Mouse (Mus musculus) E14TG2a.4 (cell line): ENCODE results near the gene Dcakd.

Experiments
- H3K27me3 ChIP-seq: 2 replicates; pipeline ENCODE4 v1.6.1; 2014; ENCODE audit warnings: low read length, control low read depth; ENCODE audit not compliant: insufficient read depth
- H3K36me3 ChIP-seq: 2 replicates; pipeline ENCODE4 v1.6.1; 2014; ENCODE audit warnings: low read length, control low read depth; ENCODE audit not compliant: insufficient read depth
- H3K4me1 ChIP-seq: replicated peaks from 2 replicates; pipeline ENCODE4 v1.6.1; 2014; ENCODE audit warnings: low read depth, low read length, control low read depth
- H3K4me3 ChIP-seq: replicated peaks from 2 replicates; pipeline ENCODE4 v1.5.1; 2014; ENCODE audit warnings: mild to moderate bottlenecking, low read length
- H3K9me3 ChIP-seq: 2 replicates; pipeline ENCODE4 v1.6.1; 2014; ENCODE audit warnings: low read length, control low read depth
- CTCF ChIP-seq: conservative IDR thresholded peaks from 2 replicates; pipeline ENCODE4 v1.5.1; 2014; ENCODE audit warnings: low read length
- NANOG ChIP-seq: IDR thresholded peaks from 2 replicates; pipeline ENCODE4 v1.6.1; 2014; ENCODE audit warnings: borderline replicate concordance, low read length, mixed read lengths
- POU5F1 ChIP-seq: IDR thresholded peaks from 2 replicates; pipeline ENCODE4 v1.6.1; 2014; ENCODE audit warnings: low read length, borderline replicate concordance

Dcakd gene

DNA sequence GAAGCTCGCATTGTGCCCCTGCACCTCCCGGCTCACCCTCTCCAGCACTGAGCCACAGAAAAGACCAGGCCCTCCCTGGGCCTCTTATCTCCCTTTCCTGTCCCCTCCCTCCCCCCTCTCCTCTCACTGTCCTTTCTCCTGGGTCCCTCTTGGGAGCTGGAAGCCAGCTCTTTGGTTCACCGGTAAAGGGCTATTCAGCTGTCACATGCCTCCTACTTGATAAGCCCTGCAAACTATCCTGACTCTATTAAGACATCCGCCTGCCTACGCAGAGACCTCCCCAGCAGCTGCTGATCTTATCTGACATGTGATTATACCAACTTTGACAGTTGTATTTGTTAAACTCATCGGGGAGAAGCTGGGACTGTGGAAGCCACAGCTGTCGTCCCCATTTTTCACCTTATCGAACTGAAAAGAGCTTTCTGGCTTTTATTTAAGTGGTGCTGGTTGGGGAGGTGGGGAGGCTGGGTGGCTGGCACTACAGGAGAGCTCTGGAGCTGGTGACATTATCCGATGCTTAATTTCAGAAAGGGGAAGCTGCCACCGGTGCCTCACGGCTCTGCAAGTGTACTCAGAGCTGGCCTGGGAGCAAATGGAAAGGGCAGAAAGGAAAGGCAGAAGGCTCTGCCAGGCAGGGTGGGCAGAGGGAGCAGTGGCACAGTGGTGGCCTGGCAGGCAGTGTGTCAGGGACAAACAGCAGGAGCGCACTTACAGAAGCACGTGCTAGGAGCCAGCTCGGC, 29.4 kb downstream of the Dcakd start:
- TF ChIP-seq NANOG: no peak
- no peak overlapping the region for H3K4me3 ChIP-seq
- no peaks in the 10 kb centered on the region for H3K27me3 ChIP-seq
- peaks cover 63% of the 10 kb centered on the region for H3K4me1 ChIP-seq
- H3K9me3 ChIP-seq: no peaks in the 10 kb centered on the region
- peaks cover 81% of the 10 kb centered on the region for H3K36me3 ChIP-seq

DNA sequence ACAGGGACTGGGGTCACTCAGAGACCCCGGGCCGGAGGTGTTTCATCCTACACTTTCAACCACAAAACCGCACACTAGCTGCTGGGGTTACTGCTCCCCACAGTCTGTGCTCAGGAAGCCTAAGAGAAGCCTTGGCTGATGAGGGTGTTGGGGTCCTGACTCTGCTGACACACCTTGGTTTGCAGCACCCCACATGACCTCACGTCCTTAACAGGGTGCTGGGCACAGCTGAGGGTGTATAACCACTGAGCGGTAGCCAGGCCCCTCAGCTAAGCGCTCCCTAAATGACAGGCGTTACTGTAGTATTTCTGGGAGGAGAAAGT, 29.9 kb downstream of the Dcakd start:
- Histone ChIP-seq H3K36me3 (peaks cover 83% of the 10 kb centered on the region), H3K4me1 (peaks cover 63% of the 10 kb centered on the region), H3K27me3 (no peaks in the 10 kb centered on the region), H3K4me3 (no peak overlapping the region), H3K9me3 (no peaks in the 10 kb centered on the region)
- TF ChIP-seq POU5F1 (no peak), NANOG (no peak), CTCF (no peak)

DNA sequence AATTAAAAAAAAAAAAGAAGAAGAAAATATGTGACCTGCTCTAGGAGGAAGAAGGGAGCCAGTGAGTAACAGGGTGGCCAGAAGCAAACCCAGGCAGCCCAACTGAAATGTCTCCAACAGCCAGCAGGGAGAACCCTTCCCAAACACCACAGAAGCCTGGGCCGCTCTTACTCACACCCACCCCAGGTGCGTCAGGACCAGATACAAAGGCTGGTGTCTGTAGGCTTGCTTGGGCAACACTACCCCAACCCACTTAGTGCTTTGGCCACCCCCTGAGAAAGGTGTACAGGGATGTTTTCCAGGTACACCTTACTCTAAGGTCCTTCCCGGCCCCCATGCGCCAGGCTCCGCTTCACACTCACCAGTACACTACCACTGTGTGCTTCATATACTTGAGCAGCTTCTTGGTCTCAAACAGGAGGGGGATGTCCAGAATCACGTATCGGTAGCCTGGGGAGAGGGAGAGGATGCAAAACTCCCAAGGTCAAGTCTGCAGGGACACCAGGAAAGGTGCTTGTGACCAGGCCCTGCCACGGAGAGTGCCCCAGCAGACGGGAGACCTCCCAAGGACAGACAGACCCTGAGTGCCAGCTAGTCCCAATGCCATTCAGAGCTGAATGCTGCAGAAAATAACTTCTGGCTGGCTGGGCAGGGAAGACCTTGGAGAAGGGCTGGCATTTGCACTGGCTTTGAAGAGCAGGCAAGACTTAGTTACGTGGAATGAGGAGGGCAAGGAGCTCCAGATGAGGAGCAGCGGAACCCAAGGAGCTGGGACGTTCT, 31.0 kb downstream of the Dcakd start:
- H3K36me3 ChIP-seq: peaks cover 80% of the 10 kb centered on the region
- peaks cover 63% of the 10 kb centered on the region for H3K4me1 ChIP-seq
- no peaks in the 10 kb centered on the region for H3K9me3 ChIP-seq
- peaks cover 4% of the 10 kb centered on the region for H3K27me3 ChIP-seq
- H3K4me3 ChIP-seq: no peak overlapping the region
- TF ChIP-seq CTCF (no peak), POU5F1 (no peak), NANOG (no peak)

- TF ChIP-seq CTCF (no peak), POU5F1 (no peak), NANOG (no peak)
- no peak overlapping the region for H3K4me3 ChIP-seq
- no peaks in the 10 kb centered on the region for H3K9me3 ChIP-seq
- peaks cover 70% of the 10 kb centered on the region for H3K4me1 ChIP-seq
- peaks cover 79% of the 10 kb centered on the region for H3K36me3 ChIP-seq
- peaks cover 12% of the 10 kb centered on the region for H3K27me3 ChIP-seq
Observed at GRCm38 (mm10) chr11:102996385-102996784, 31.7 kb downstream of the Dcakd start.

DNA sequence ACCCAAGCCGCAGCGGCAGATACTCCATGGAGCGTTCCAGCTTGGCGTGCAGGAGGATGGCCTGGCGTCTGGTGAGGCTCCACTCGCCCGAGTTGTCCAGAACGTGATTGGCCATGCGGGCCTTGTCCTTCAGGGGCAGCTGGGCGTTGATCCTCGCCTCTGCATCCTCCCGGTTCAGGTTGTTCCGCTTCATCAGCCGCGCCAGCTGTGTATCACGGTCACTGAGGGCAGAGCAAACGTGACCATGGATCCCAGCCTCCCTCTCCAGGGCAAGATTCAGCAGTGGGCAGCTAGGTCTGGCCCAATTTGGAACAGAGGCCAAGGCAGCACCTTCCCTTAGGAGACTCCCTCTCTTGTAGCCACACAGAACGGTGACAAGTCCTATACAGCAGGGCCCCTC, 33.2 kb downstream of the Dcakd start:
- H3K27me3 ChIP-seq: peaks cover 25% of the 10 kb centered on the region
- H3K9me3 ChIP-seq: no peaks in the 10 kb centered on the region
- peak overlapping the region; percentile 17; the same call in 1 of the 2 replicates for H3K4me3 ChIP-seq
- H3K4me1 ChIP-seq: peaks cover 73% of the 10 kb centered on the region
- no peak for TF ChIP-seq POU5F1
- H3K36me3 ChIP-seq: peaks cover 64% of the 10 kb centered on the region

DNA sequence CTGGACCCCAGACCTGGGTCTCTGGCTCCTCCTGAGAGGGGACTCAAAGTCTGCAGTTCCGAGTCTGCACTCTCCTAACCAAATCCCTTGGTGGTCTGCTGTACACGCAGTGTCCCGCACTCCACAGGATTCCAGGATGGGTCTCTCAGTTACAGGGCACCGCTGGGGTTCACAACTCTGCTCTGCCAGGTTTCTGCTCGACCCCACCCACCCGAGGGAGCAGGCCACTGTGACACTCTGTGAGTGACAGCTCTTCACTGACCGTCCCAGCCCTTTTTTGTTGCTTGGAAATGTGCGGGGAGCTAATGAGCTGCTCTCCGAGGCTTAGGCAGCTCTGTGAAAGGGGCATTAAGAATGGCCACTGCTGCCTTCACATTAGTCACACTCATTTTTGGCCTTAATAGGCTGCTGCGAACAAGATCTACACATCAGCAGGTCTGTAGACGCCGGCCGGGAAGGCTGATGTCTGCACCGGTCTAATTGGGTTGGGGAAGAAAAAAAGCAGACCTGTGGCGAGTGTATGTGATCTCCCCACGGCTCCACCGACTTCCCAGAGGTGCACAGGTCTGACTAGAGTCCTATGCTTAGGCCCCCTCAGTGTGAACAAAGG, 34.6 kb downstream of the Dcakd start:
- Histone ChIP-seq H3K4me3 (no peak overlapping the region), H3K9me3 (no peaks in the 10 kb centered on the region), H3K27me3 (peaks cover 39% of the 10 kb centered on the region), H3K4me1 (peaks cover 71% of the 10 kb centered on the region), H3K36me3 (peaks cover 50% of the 10 kb centered on the region)
- no peak for TF ChIP-seq POU5F1
- no peak for TF ChIP-seq NANOG
- TF ChIP-seq CTCF: no peak

GRCm38 (mm10) chr11:102992940-102993339, 35.2 kb downstream of the Dcakd start:
- Histone ChIP-seq H3K9me3 (no peaks in the 10 kb centered on the region), H3K27me3 (peaks cover 45% of the 10 kb centered on the region), H3K4me3 (no peak overlapping the region), H3K36me3 (peaks cover 44% of the 10 kb centered on the region), H3K4me1 (peaks cover 67% of the 10 kb centered on the region)
- TF ChIP-seq CTCF (peak; percentile 74), POU5F1 (no peak)

DNA sequence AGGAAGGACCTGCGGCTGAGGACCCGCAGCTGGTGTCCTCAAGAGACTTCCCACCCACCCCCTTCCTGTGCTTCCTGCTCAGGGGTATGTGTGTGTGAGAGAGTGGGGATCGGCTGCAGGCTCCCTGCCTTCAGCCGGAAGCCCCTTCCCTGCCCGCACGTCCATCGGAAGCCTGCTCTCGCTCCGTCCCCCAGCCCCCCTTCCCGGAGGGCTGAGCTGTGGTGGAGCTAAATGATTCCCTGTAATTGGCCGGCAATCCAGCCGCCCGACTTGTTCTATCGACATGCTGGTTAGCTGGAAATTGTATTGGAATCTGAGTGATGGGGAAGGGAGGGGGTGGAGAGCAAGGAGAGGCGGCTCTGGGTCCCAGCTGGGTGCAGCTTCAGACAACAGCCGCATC, 36.5 kb downstream of the Dcakd start:
- Histone ChIP-seq H3K9me3 (no peaks in the 10 kb centered on the region), H3K36me3 (peaks cover 32% of the 10 kb centered on the region), H3K4me1 (peaks cover 63% of the 10 kb centered on the region), H3K4me3 (peak overlapping the region; percentile 58), H3K27me3 (peaks cover 51% of the 10 kb centered on the region)
- TF ChIP-seq CTCF: no peak
- no peak for TF ChIP-seq NANOG
- no peak for TF ChIP-seq POU5F1
